Mouse (Mus musculus) stomach, postnatal 0 days (tissue): ENCODE measurements at regions not wholly inside any gene's neighbourhood (a gene's known extent, or its start where the extent isn't known, plus 50 kb on each side); places are given as distances from the start of the nearest gene placed in this dataset.
A peak's percentile ranks its signal among the peaks of the same experiment; 100 is the strongest.

Experiments used
- ATAC-seq: fragments of 200-750 bp; cut with Nextera tagmentation; 2 replicates; pipeline ENCODE4 v1.8.0; 2017; ENCODE audit not compliant: low FRiP score, low TSS enrichment
- DNase-seq: peaks from one replicate; pipeline ENCODE4 v3.0.0-alpha.2; 2016; ENCODE audit warnings: low spot score
- H3K27ac ChIP-seq: fragments of 300-500 bp; sonication (generic); replicated peaks from 2 replicates; pipeline ENCODE4 v1.5.1; 2014; ENCODE audit warnings: mild to moderate bottlenecking, control low read depth
- H3K27me3 ChIP-seq: fragments of 300-500 bp; sonication (generic); 2 replicates; pipeline ENCODE4 v1.6.1; 2014; ENCODE audit warnings: low read length; ENCODE audit not compliant: control insufficient read depth, insufficient read depth
- H3K36me3 ChIP-seq: fragments of 300-500 bp; sonication (generic); 2 replicates; pipeline ENCODE4 v1.6.1; 2014; ENCODE audit warnings: low read length, mixed read lengths; ENCODE audit not compliant: control insufficient read depth, insufficient read depth
- H3K4me1 ChIP-seq: fragments of 300-500 bp; sonication (generic); replicated peaks from 2 replicates; pipeline ENCODE4 v1.6.1; 2014; ENCODE audit warnings: antibody characterized with exemption; ENCODE audit not compliant: control insufficient read depth, insufficient read depth
- H3K4me2 ChIP-seq: fragments of 300-500 bp; sonication (generic); replicated peaks from 2 replicates; pipeline ENCODE4 v1.6.1; 2014; ENCODE audit warnings: low read depth, mild to moderate bottlenecking, control low read depth, moderate library complexity
- H3K4me3 ChIP-seq: fragments of 300-500 bp; sonication (generic); 2 replicates; pipeline ENCODE4 v1.5.1; 2014; ENCODE audit warnings: low read depth, low read length, control low read depth
- H3K9ac ChIP-seq: fragments of 300-500 bp; sonication (generic); 2 replicates; pipeline ENCODE4 v1.6.1; 2014; ENCODE audit warnings: mild to moderate bottlenecking, low read length, control low read depth, mixed read lengths
- H3K9me3 ChIP-seq: fragments of 300-500 bp; sonication (generic); 2 replicates; pipeline ENCODE4 v1.6.1; 2016; ENCODE audit warnings: low read length; ENCODE audit not compliant: control insufficient read depth
- CTCF ChIP-seq: IDR thresholded peaks from 2 replicates; pipeline ENCODE4 v1.5.1; 2016; ENCODE audit warnings: antibody characterized with exemption, low read depth, mild to moderate bottlenecking, moderate library complexity
- EP300 ChIP-seq: optimal IDR thresholded peaks from 2 replicates; pipeline ENCODE3; 2016; ENCODE audit warnings: antibody characterized with exemption
- WGBS: fragments of 180-500 bp; shearing (Covaris S2); extraction: QIAGEN DNeasy Blood & Tissue Kit; methylation state at CpG from one replicate; pipeline ENCODE4 v1.1.7; 2014; 5-methylcytosine and 5-hydroxymethylcytosine counted together

GRCm38 (mm10) chr15:93783736-93784135 lies 188.0 kb upstream of the Prickle1 start:
- H3K4me2 ChIP-seq, result no peak overlapping the region
- H3K9me3 ChIP-seq, result no peaks in the 10 kb centered on the region
- no peaks in the 10 kb centered on the region for H3K27me3 ChIP-seq
- no peak overlapping the region for H3K27ac ChIP-seq
- WGBS, result 58% methylated on average over 4 of the region's 4 CpGs
- H3K36me3 ChIP-seq, result no peaks in the 10 kb centered on the region
- no peak overlapping the region for H3K9ac ChIP-seq
- no peak overlapping the region for H3K4me3 ChIP-seq
- TF ChIP-seq EP300 (no peak), CTCF (no peak)
- H3K4me1 ChIP-seq, result no peaks in the 10 kb centered on the region
- DNase-seq, result no peak
- no peak for ATAC-seq

DNA sequence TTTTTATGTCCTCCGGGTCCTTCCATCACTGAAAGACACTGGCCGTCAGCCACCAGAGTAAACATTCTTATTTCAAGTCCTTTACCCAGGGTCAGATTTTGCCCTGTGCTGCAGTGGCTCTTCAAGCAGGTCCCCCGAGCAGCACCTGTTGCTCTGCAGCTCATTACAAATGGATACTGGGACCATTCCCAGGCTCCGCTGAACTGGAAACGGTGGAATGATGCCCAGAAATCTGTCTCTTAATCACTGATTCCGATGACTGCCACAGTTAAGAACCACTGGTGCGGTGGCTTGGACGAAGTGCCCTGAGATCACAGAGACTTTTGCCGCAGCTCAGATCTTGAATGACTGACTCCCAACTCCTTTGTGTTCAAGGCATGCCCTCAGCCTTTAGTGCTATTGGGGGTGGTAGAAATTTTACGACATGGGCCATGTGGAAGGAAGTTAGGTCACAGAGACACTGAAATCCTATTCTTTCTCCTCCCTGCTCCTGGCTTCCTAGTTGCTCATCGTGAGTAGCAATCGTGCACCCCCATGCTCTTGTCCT lies 179.6 kb upstream of the Prickle1 start:
- 57% methylated on average over 12 of the region's 12 CpGs for WGBS
- H3K27me3 ChIP-seq, result no peaks in the 10 kb centered on the region
- H3K9ac ChIP-seq, result no peak overlapping the region
- TF ChIP-seq EP300, result no peak
- no peak for TF ChIP-seq CTCF
- no peaks in the 10 kb centered on the region for H3K36me3 ChIP-seq
- H3K27ac ChIP-seq, result no peak overlapping the region
- ATAC-seq, result no peak
- no peak overlapping the region for H3K4me3 ChIP-seq
- DNase-seq, result no peak
- H3K4me2 ChIP-seq, result no peak overlapping the region
- no peaks in the 10 kb centered on the region for H3K4me1 ChIP-seq
- no peaks in the 10 kb centered on the region for H3K9me3 ChIP-seq

GRCm38 (mm10) chr15:93774340-93774739 lies 178.6 kb upstream of the Prickle1 start:
- Histone ChIP-seq H3K9me3 (no peaks in the 10 kb centered on the region), H3K4me1 (no peaks in the 10 kb centered on the region), H3K27ac (no peak overlapping the region), H3K9ac (no peak overlapping the region), H3K27me3 (no peaks in the 10 kb centered on the region), H3K4me3 (no peak overlapping the region), H3K36me3 (no peaks in the 10 kb centered on the region), H3K4me2 (no peak overlapping the region)
- no peak for TF ChIP-seq EP300
- no peak for TF ChIP-seq CTCF
- no peak for DNase-seq
- 56% methylated on average over 4 of the region's 4 CpGs for WGBS
- no peak for ATAC-seq

- TF ChIP-seq CTCF, result no peak
- no peak for TF ChIP-seq EP300
- H3K27ac ChIP-seq, result no peak overlapping the region
- H3K36me3 ChIP-seq, result no peaks in the 10 kb centered on the region
- ATAC-seq (no peak), DNase-seq (no peak)
- H3K27me3 ChIP-seq, result no peaks in the 10 kb centered on the region
- H3K9me3 ChIP-seq, result no peaks in the 10 kb centered on the region
- H3K9ac ChIP-seq, result no peak overlapping the region
- H3K4me3 ChIP-seq, result no peak overlapping the region
- H3K4me2 ChIP-seq, result no peak overlapping the region
- WGBS, result 69% methylated on average over 3 of the region's 3 CpGs
- H3K4me1 ChIP-seq, result no peaks in the 10 kb centered on the region
Measured at GRCm38 (mm10) chr15:93766981-93767380, 171.3 kb upstream of the Prickle1 start.

DNA sequence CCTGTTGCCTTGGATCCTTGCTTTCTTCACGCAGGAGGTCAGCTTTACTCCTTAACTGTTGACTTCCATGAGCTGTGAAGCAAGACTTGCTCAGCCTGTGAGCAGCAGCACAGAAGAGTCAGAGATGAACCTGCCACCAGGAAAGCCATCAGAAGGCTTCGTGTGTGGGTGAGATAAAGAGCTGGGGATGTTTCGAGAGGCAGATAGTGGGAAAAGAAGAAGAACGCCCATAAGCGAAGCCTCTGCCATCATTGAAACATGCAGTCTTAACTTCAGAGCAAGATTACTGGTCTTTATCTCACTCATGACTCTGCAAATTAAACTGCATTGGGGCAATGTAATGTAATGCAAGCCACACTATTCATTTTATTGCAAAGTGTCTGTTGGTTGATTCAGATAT lies 167.4 kb upstream of the Prickle1 start:
- TF ChIP-seq CTCF (no peak), EP300 (no peak)
- no peak overlapping the region for H3K27ac ChIP-seq
- H3K4me1 ChIP-seq, result no peaks in the 10 kb centered on the region
- H3K4me3 ChIP-seq, result no peak overlapping the region
- H3K9me3 ChIP-seq, result no peaks in the 10 kb centered on the region
- no peaks in the 10 kb centered on the region for H3K36me3 ChIP-seq
- WGBS, result 80% methylated on average over 5 of the region's 5 CpGs
- H3K27me3 ChIP-seq, result no peaks in the 10 kb centered on the region
- DNase-seq (no peak), ATAC-seq (no peak)
- no peak overlapping the region for H3K9ac ChIP-seq
- H3K4me2 ChIP-seq, result no peak overlapping the region

- Histone ChIP-seq H3K9me3 (no peaks in the 10 kb centered on the region), H3K9ac (no peak overlapping the region), H3K4me3 (no peak overlapping the region), H3K27me3 (no peaks in the 10 kb centered on the region), H3K4me2 (no peak overlapping the region), H3K36me3 (no peaks in the 10 kb centered on the region), H3K4me1 (no peaks in the 10 kb centered on the region), H3K27ac (no peak overlapping the region)
- DNase-seq (no peak), ATAC-seq (0 out of 2 replicates have a peak, but pooled peaks have one; percentile 29)
- 56% methylated on average over 8 of the region's 8 CpGs for WGBS
- no peak for TF ChIP-seq EP300
- no peak for TF ChIP-seq CTCF
Measured at GRCm38 (mm10) chr15:93758204-93758836, 162.6 kb upstream of the Prickle1 start.
